Mouse (Mus musculus) megakaryocyte, embryonic 14.5 days (primary cell): ENCODE data around the gene Olfr1248. TPM values are rescaled to one million over a fixed set of nuclear protein-coding genes. Genes with fewer than 3 reads are reported as not detected.
"Not testable (repeated sequence)": the region's sequence is repeated elsewhere in the genome, so short reads cannot be mapped to it uniquely, and the experiment has no call there.

Experiments
- H3K27me3 ChIP-seq: replicated peaks from 2 replicates; pipeline ENCODE3; 2012; ENCODE audit warnings: inconsistent platforms
- H3K36me3 ChIP-seq: replicated peaks from 2 replicates; pipeline ENCODE3; 2012; ENCODE audit warnings: low read length, inconsistent platforms, mixed read lengths
- H3K4me1 ChIP-seq: 2 replicates; pipeline ENCODE4 v1.6.1; 2012; ENCODE audit warnings: inconsistent platforms
- H3K4me3 ChIP-seq: replicated peaks from 2 replicates; pipeline ENCODE3; 2012; ENCODE audit warnings: moderate library complexity, mild to moderate bottlenecking, inconsistent platforms
- H3K9me3 ChIP-seq: 2 replicates; pipeline ENCODE4 v1.6.1; 2012; ENCODE audit warnings: inconsistent platforms
- FLI1 ChIP-seq: IDR thresholded peaks from 2 replicates; pipeline ENCODE4 v1.6.1; 2012; ENCODE audit warnings: low read length, inconsistent platforms, mixed read lengths
- GATA1 ChIP-seq: IDR thresholded peaks from 3 replicates; pipeline ENCODE4 v1.6.1; 2012; ENCODE audit warnings: mixed read lengths, low read length, inconsistent platforms, borderline replicate concordance
- polyA plus RNA-seq: library from polyadenylated mRNA; stranded (reverse); fragments of >175 nt; gene quantifications from 2 replicates; pipeline ENCODE4 v1.2.3, GENCODE M21; 2012; ENCODE audit warnings: low replicate concordance; ENCODE audit not compliant: insufficient read depth

Olfr1248 gene
- not detected in 2 replicates for polyA plus RNA-seq

DNA sequence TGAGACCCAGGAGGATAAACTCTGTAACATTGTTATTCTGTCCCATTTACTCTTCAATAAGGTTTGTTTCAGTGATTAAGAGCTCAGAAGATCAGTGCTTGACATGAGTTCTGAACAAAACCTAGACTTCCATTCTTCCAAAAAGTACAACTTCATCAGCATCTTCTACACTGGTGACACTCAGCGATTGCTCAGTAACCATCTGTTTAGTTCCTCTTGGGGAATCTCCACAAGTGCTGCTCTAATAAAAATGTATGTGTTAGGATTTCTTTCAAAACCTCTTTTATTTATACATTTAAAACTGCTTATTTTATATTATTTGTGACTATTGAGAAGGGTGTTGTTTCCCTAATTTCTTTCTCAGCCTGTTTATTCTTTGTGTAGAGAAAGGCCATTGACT is at the start of gene Olfr1248:
Olfr1248 (minus strand) TSS at position 101 of the 400 bp plus-strand sequence.
- H3K4me1 ChIP-seq, H3K36me3 ChIP-seq, H3K4me3 ChIP-seq, H3K9me3 ChIP-seq, H3K27me3 ChIP-seq: not testable (repeated sequence)

- Histone ChIP-seq H3K4me3 (no peak within 1 kb of the TSS), H3K36me3 (no peaks in the 10 kb centered on the region), H3K4me1 (no peaks in the 10 kb centered on the region), H3K27me3 (no peaks in the 10 kb centered on the region), H3K9me3 (no peaks in the 10 kb centered on the region)
- TF ChIP-seq GATA1: no peak
- TF ChIP-seq FLI1: no peak
Measured at GRCm38 (mm10) chr2:89661367-89661766, 43.3 kb upstream of the Olfr1248 start, which contains the start of gene Olfr1250. Gene Olfr1250, minus strand, starts transcription at chr2:89661467.

GRCm38 (mm10) chr2:89634883-89635282 is 16.8 kb upstream of the Olfr1248 start, which contains the start of gene Olfr1249:
Gene Olfr1249, minus strand, starts transcription at chr2:89634983.
- no peak for TF ChIP-seq GATA1
- no peak for TF ChIP-seq FLI1
- Histone ChIP-seq H3K4me1 (no peaks in the 10 kb centered on the region), H3K36me3 (no peaks in the 10 kb centered on the region), H3K4me3 (no peak within 1 kb of the TSS), H3K27me3 (no peaks in the 10 kb centered on the region), H3K9me3 (no peaks in the 10 kb centered on the region)

GRCm38 (mm10) chr2:89614030-89614429 is 4.0 kb downstream of the Olfr1248 start, which contains the start of gene Olfr1247:
Gene Olfr1247, minus strand, starts transcription at chr2:89614130.
- Histone ChIP-seq H3K27me3 (no peaks in the 10 kb centered on the region), H3K4me3 (no peak within 1 kb of the TSS), H3K4me1 (no peaks in the 10 kb centered on the region), H3K36me3 (no peaks in the 10 kb centered on the region), H3K9me3 (peaks cover 3% of the 10 kb centered on the region; the same call in 1 of the 2 replicates)
- TF ChIP-seq GATA1 (no peak), FLI1 (no peak)

DNA sequence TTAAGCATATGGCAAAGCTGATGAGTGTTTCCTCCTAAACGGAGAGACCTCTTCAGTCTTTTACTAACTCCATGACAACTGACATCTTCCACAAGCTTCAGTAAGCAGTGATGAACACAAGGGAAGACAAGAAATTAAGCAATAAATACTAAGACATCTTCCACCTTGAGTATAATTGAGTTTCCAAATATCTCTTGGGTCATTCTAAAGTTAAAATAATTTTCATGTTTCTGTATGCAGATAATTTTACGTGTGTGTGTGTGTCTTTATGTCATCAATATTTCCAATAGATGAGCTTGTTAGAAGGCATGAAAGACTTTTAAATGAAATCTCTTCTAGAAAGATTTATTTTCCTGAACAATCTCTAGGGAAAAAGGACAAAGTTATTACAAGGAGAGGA is 25.0 kb downstream of the Olfr1248 start, which contains the start of gene Olfr1246:
Olfr1246 (minus strand) TSS at position 101 of the 400 bp plus-strand sequence.
- H3K27me3 ChIP-seq: no peaks in the 10 kb centered on the region
- H3K9me3 ChIP-seq: no peaks in the 10 kb centered on the region
- H3K4me1 ChIP-seq: no peaks in the 10 kb centered on the region
- H3K4me3 ChIP-seq: no peak within 1 kb of the TSS
- H3K36me3 ChIP-seq: no peaks in the 10 kb centered on the region
- TF ChIP-seq GATA1 (no peak), FLI1 (no peak)

DNA sequence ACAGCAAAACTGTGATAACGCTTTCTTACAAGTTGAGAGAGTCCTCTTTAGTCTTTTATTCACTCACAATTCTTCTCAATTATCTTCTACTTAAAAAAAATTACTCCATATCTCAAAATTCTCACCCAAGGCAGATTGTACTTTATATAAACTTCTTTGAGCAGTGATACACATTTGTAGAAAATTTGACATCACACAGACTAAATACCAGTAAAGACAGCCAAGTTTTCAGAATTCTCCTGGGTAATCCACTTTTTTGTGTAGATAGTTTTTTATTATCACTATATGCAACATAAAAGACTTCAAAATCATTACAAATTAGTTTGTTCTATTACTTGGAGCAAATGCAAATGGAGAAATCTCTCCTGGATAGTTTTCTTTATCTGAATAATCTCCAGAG is 39.7 kb downstream of the Olfr1248 start, which contains the start of gene Olfr1245:
Olfr1245 (minus strand) TSS at position 101 of the 400 bp plus-strand sequence.
- no peaks in the 10 kb centered on the region for H3K9me3 ChIP-seq
- no peaks in the 10 kb centered on the region for H3K27me3 ChIP-seq
- H3K4me3 ChIP-seq: no peak within 1 kb of the TSS
- H3K4me1 ChIP-seq: no peaks in the 10 kb centered on the region
- no peaks in the 10 kb centered on the region for H3K36me3 ChIP-seq
- TF ChIP-seq GATA1: no peak

Other genes with a start within 250 kb of the Olfr1248 start
- not detected in 2 replicates for gene Olfr1238, start 208.6 kb downstream of the Olfr1248 start, polyA plus RNA-seq
- gene Olfr1239, start 197.8 kb downstream of the Olfr1248 start, polyA plus RNA-seq: not detected in 2 replicates
- gene Olfr1240, start 175.2 kb downstream of the Olfr1248 start, polyA plus RNA-seq: 0.07 TPM in 1 of 2 replicates, not detected in the other
- gene Olfr1241, start 131.1 kb downstream of the Olfr1248 start, polyA plus RNA-seq: not detected in 2 replicates
- not detected in 2 replicates for gene Olfr1242, start 119.9 kb downstream of the Olfr1248 start, polyA plus RNA-seq
- 2.7 TPM in 1 of 2 replicates, not detected in the other for gene Olfr1243, start 86.8 kb downstream of the Olfr1248 start, polyA plus RNA-seq
- gene Olfr1245, start 39.8 kb downstream of the Olfr1248 start, polyA plus RNA-seq: not detected in 2 replicates
- gene Olfr1246, start 25.1 kb downstream of the Olfr1248 start, polyA plus RNA-seq: not detected in 2 replicates
- gene Olfr1247, start 4.1 kb downstream of the Olfr1248 start, polyA plus RNA-seq: 0.01 TPM in 1 of 2 replicates, not detected in the other
- not detected in 2 replicates for gene Olfr1249, start 16.7 kb upstream of the Olfr1248 start, polyA plus RNA-seq
- gene Olfr1250, start 43.2 kb upstream of the Olfr1248 start, polyA plus RNA-seq: not detected in 2 replicates
- gene Olfr1251, start 53.7 kb upstream of the Olfr1248 start, polyA plus RNA-seq: not detected in 2 replicates
- gene Olfr1252, start 106.8 kb upstream of the Olfr1248 start, polyA plus RNA-seq: not detected in 2 replicates
- gene Olfr1253, start 138.8 kb upstream of the Olfr1248 start, polyA plus RNA-seq: not detected in 2 replicates
- not detected in 2 replicates for gene Olfr1254, start 175.4 kb upstream of the Olfr1248 start, polyA plus RNA-seq
- not detected in 2 replicates for gene Olfr1255, start 193.8 kb upstream of the Olfr1248 start, polyA plus RNA-seq
- gene Olfr1256, start 223.3 kb upstream of the Olfr1248 start, polyA plus RNA-seq: not detected in 2 replicates
- gene Olfr48, start 230.0 kb upstream of the Olfr1248 start, polyA plus RNA-seq: not detected in 2 replicates